Mouse (Mus musculus) G1E (cell line): ENCODE data around the gene Fgfr2. TPM values are rescaled to one million over a fixed set of nuclear protein-coding genes. Genes with fewer than 3 reads are reported as not detected.

Experiments used
- ATAC-seq: 2 replicates; pipeline ENCODE4 v1.8.0; 2016; ENCODE audit warnings: mild to moderate bottlenecking; ENCODE audit not compliant: insufficient number of reproducible peaks, poor library complexity, low FRiP score, severe bottlenecking; ENCODE audit errors: extremely low read depth
- DNase-seq: peaks from one replicate; pipeline ENCODE4 v3.0.0; 2012; ENCODE audit warnings: low spot score
- H3K27me3 ChIP-seq: 2 replicates; pipeline ENCODE4 v1.6.1; 2012; ENCODE audit warnings: mild to moderate bottlenecking, low read length, inconsistent platforms; ENCODE audit not compliant: insufficient read depth
- H3K36me3 ChIP-seq: replicated peaks from 2 replicates; pipeline ENCODE3; 2012; ENCODE audit warnings: mild to moderate bottlenecking, inconsistent platforms
- H3K4me1 ChIP-seq: 2 replicates; pipeline ENCODE4 v1.6.1; 2012; ENCODE audit warnings: low read depth, low read length, inconsistent platforms, mixed read lengths; ENCODE audit not compliant: insufficient read depth
- H3K4me3 ChIP-seq: 2 replicates; pipeline ENCODE4 v1.5.1; 2012; ENCODE audit warnings: low read depth, mild to moderate bottlenecking, inconsistent platforms, low read length, moderate library complexity, mixed read lengths
- H3K9me3 ChIP-seq: replicated peaks from 2 replicates; pipeline ENCODE4 v1.6.1; 2012; ENCODE audit warnings: inconsistent platforms
- CTCF ChIP-seq: IDR thresholded peaks from 2 replicates; pipeline ENCODE4 v1.5.1; 2012; ENCODE audit warnings: low read depth, low read length, inconsistent platforms, mixed read lengths
- GATA1 ChIP-seq: IDR thresholded peaks from 2 replicates; pipeline ENCODE4 v1.6.1; 2012; ENCODE audit warnings: borderline replicate concordance, low read length, inconsistent platforms, mixed read lengths
- GATA2 ChIP-seq: IDR thresholded peaks from 2 replicates; pipeline ENCODE4 v1.6.1; 2012; ENCODE audit warnings: low read depth, low read length, inconsistent platforms, borderline replicate concordance
- POLR2AphosphoS5 ChIP-seq: IDR thresholded peaks from 2 replicates; pipeline ENCODE4 v1.6.1; 2012; ENCODE audit warnings: low read depth, low read length, inconsistent platforms; ENCODE audit not compliant: insufficient replicate concordance
- TAL1 ChIP-seq: conservative IDR thresholded peaks from 2 replicates; pipeline ENCODE4 v1.6.1; 2012; ENCODE audit warnings: low read depth, low read length, inconsistent platforms, mixed read lengths
- polyA plus RNA-seq: library from polyadenylated mRNA; stranded (reverse); fragments of >175 nt; gene quantifications from 2 replicates; pipeline ENCODE4 v1.2.3, GENCODE M21; 2012
- total RNA-seq, 2 experiments: library from RNA; stranded (forward) in 1 of 2; stranded (reverse) in 1 of 2; fragments of 200-1000 nt in 1 of 2; fragments of >200 nt in 1 of 2; fragmentation: Nextera tagmentation in 1 of 2; gene quantifications; 2 replicates each; pipeline ENCODE4 v1.2.3; 2014 to 2017

The Fgfr2 gene
- total and polyA plus RNA-seq, 3 experiments = 0.22 TPM; not detected in 2

DNA sequence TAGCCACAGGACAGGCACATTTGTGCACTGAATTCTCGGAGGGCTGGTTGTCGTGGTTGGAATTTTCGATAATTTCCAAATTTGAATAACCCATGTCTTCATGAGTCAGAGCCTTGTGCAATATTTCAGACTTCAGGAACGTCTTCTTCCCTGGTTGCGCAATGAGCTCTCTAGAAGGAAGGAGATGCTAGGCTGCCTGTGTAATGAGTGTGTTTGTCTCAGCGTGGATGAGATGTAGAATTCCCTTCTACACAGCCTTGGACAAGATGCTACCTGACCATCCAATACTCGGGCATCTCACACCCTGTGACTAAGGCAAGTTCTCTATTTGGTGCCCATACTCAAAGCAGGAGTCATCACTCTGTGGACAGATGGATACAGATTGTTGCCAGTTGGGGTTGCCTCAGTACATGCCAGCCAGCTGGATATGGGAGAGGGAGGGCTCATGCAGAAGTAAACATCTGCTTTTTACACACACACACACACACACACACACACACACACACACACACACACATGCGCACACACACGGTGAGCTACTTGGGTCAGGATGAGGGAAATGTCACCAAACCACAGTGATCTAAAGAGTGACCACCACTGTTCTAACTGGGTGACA is 2179.8 kb downstream of the Fgfr2 start:
- H3K4me3 ChIP-seq = no peak overlapping the region
- no peaks in the 10 kb centered on the region for H3K36me3 ChIP-seq
- TF ChIP-seq CTCF = no peak
- TF ChIP-seq TAL1 = no peak
- TF ChIP-seq GATA2 = no peak
- TF ChIP-seq GATA1 = no peak
- no peak for TF ChIP-seq POLR2AphosphoS5
- no peaks in the 10 kb centered on the region for H3K4me1 ChIP-seq
- no peak for ATAC-seq
- no peaks in the 10 kb centered on the region for H3K27me3 ChIP-seq
- peaks cover 84% of the 10 kb centered on the region for H3K9me3 ChIP-seq
- no peak for DNase-seq

DNA sequence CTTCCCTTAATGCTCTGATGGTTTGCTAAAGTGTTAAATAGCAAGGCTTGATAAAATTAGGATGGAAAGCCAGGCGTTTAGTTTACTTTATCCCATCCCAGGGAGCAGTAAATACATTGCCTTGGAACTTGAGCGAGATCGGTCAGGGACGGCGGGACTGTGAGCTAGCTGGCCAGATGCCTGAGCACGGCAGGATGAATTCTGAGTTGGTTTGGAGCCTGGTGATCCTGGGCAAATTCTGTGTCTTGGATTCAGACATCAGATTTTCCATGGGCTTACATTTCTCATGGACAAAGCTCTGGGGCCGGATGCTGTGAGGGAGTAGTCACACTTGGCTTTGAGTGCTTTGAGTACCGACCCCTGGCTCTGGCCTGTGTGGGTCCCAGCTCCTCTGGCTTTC is 2182.4 kb downstream of the Fgfr2 start:
- H3K4me1 ChIP-seq = no peaks in the 10 kb centered on the region
- H3K27me3 ChIP-seq = no peaks in the 10 kb centered on the region
- H3K4me3 ChIP-seq = no peak overlapping the region
- no peaks in the 10 kb centered on the region for H3K36me3 ChIP-seq
- DNase-seq (no peak), ATAC-seq (no peak)
- H3K9me3 ChIP-seq = peaks cover 91% of the 10 kb centered on the region
- TF ChIP-seq POLR2AphosphoS5 = no peak
- TF ChIP-seq GATA1 = no peak
- no peak for TF ChIP-seq CTCF
- no peak for TF ChIP-seq TAL1
- no peak for TF ChIP-seq GATA2

DNA sequence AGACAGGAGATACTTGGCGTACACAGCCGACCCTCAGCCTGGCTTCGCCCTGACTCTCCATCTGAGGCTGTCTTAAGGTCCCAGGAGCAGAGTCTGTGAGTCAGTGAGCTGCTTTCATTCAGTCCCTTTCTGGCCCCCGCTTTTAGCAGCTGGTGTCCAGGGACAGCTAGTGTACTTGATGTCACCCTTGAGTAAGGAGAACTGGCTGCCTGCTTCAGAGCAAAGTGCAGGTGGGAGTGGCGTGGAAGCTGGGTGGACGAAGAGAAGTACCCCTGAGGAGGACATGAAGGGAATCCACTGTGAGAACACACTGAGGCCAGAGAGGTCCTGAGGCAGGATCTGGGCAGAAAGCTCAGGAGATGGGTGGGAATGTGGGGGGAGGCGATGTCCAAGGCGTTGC is 2184.3 kb downstream of the Fgfr2 start:
- Histone ChIP-seq H3K4me1 (no peaks in the 10 kb centered on the region), H3K9me3 (peaks cover 92% of the 10 kb centered on the region), H3K27me3 (no peaks in the 10 kb centered on the region), H3K36me3 (no peaks in the 10 kb centered on the region), H3K4me3 (no peak overlapping the region)
- DNase-seq (no peak), ATAC-seq (no peak)
- TF ChIP-seq CTCF (no peak), POLR2AphosphoS5 (no peak)

DNA sequence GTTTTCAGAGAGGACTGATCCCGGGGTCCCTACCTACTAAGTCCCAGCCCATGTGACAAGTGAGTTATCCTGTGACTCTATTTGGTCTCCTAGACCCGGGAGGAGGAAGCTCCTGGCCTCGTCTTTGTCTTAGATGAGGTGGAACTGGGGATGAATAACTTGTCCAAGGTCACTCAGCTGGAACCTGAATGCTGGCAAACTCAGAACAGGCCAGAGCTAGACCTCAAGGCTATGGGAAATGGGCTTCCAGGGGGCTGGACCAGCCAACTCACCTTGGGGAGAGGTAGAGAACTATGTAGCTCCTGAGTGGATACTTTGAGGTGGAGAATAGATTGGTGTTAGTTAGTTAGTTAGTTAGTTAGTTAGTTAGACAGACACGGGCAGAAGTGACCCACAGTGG is 2185.1 kb downstream of the Fgfr2 start:
- DNase-seq = no peak
- no peak for TF ChIP-seq GATA2
- TF ChIP-seq POLR2AphosphoS5 = no peak
- Histone ChIP-seq H3K4me3 (no peak overlapping the region), H3K36me3 (no peaks in the 10 kb centered on the region), H3K27me3 (no peaks in the 10 kb centered on the region), H3K4me1 (no peaks in the 10 kb centered on the region), H3K9me3 (peaks cover 92% of the 10 kb centered on the region)
- ATAC-seq = no peak

DNA sequence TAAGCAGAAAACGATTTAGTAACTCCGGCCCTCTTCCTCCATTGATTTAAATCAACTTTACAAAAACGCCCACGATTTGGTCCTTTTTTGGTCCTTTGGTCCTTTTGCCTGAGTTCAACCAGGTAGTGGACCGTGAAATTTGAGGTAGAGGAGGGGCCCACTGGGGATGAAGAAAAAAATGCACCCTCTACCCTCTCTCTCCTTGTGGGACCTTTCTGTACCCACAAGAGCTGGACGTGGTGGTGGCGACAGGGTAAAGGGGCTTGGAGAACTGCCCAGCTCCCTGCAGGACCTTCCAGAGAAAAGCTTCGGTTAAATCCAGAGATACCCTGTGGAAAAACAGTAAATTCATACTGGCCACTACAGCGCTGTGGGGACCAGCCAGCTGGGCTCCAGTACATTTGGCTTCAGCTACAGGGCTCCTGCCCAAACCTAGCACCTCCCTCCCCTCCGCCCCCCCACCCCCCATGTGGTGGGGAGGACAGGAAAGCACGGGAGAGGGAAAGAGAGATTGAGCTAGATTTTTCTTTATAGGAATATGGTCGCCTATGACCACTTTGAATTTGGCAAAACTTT is 2185.8 kb downstream of the Fgfr2 start:
- DNase-seq (no peak), ATAC-seq (no peak)
- TF ChIP-seq POLR2AphosphoS5 (no peak), GATA1 (no peak), TAL1 (no peak), CTCF (no peak), GATA2 (no peak)
- Histone ChIP-seq H3K4me3 (no peak overlapping the region), H3K9me3 (peaks cover 91% of the 10 kb centered on the region), H3K36me3 (no peaks in the 10 kb centered on the region), H3K4me1 (no peaks in the 10 kb centered on the region), H3K27me3 (no peaks in the 10 kb centered on the region)

DNA sequence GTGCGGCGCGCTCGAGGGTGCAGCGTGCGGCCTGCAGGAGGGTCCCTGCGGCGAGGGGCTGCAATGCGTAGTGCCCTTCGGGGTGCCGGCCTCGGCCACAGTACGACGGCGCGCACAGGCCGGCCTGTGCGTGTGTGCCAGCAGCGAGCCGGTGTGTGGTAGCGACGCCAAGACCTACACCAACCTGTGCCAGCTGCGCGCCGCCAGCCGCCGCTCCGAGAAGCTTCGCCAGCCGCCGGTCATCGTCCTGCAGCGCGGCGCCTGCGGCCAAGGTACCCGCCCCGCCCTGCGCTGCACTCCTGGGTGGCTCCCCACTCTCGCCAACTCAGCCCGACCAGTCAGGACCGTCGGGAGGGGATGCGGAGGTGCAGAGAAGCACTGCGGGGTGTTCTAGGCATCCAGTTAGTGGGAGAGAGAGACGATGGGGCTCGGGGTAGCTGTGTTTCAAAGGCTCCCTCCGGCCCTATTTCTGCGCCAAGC is 2186.6 kb downstream of the Fgfr2 start:
- no peak for TF ChIP-seq POLR2AphosphoS5
- TF ChIP-seq TAL1 = no peak
- no peak for TF ChIP-seq CTCF
- TF ChIP-seq GATA2 = no peak
- TF ChIP-seq GATA1 = no peak
- peak overlapping the region; percentile 46 for H3K4me3 ChIP-seq
- ATAC-seq = no peak
- no peaks in the 10 kb centered on the region for H3K4me1 ChIP-seq
- H3K9me3 ChIP-seq = peaks cover 88% of the 10 kb centered on the region
- H3K27me3 ChIP-seq = no peaks in the 10 kb centered on the region
- H3K36me3 ChIP-seq = no peaks in the 10 kb centered on the region
- DNase-seq = no peak

DNA sequence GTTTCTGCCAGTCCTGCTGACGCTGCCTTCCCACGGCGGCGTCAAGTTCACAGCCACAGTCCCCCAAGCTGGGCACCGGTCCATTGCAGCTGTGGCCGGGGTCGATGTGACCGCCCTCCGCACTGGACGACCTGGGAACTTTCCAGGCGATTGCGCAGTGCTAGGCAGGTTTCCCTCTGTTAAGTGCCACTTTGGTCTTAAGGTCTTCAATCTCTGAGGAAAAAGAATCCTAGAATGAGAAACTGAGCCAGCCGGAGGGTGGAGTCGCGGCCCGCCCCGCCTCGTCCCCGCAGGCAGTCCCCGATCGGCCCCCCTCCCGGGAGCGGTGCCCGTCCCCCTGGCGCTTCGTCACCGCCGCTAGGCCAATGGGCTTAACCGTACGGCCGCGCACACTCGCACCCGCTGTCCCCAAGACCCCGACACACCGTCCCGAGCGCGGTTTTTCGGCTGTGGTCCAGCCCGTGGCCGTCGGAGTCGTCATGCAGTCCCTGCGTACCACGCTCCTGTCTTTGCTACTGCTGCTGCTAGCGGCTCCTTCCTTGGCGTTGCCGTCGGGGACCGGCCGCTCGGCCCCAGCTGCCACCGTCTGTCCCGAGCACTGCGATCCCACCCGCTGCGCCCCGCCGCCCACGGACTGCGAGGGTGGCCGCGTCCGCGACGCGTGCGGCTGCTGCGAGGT is 2187.2 kb downstream of the Fgfr2 start, which contains the start of gene Htra1:
Htra1 (plus strand) TSS at position 319 of the 679 bp plus-strand sequence.
- H3K27me3 ChIP-seq = no peaks in the 10 kb centered on the region
- DNase-seq = no peak
- no peaks in the 10 kb centered on the region for H3K4me1 ChIP-seq
- no peak for TF ChIP-seq GATA1
- no peak for TF ChIP-seq GATA2
- TF ChIP-seq POLR2AphosphoS5 = no peak
- TF ChIP-seq CTCF = no peak
- no peak for TF ChIP-seq TAL1
- no peaks in the 10 kb centered on the region for H3K36me3 ChIP-seq
- peak within 1 kb of the TSS; percentile 46 for H3K4me3 ChIP-seq
- no peak for ATAC-seq
- peaks cover 85% of the 10 kb centered on the region for H3K9me3 ChIP-seq
